Mouse (Mus musculus): ENCODE measurements at regions not wholly inside any gene's neighbourhood (a gene's known extent, or its start where the extent isn't known, plus 50 kb on each side); places are given as distances from the start of the nearest gene placed in this dataset.

- Histone ChIP-seq H3K27me3 (peaks cover 10% of the 10 kb centered on the region), H3K4me3 (replicated peaks) (no peak overlapping the region), H3K9me3 (no peaks in the 10 kb centered on the region), H3K4me2 (no peak overlapping the region), H3K9ac (no peak overlapping the region), H3K36me3 (replicated peaks) (no peaks in the 10 kb centered on the region), H3K27ac (no peak overlapping the region), H3K4me1 (peaks cover 7% of the 10 kb centered on the region)
- 42% methylated on average over 14 of the region's 14 CpGs for WGBS
- ATAC-seq (ENCODE audit: low FRiP score): no peak
These were observed 434.0 kb downstream of the Irx1 start for GRCm38 (mm10) chr13:71529397-71530122.

GRCm38 (mm10) chr13:71517776-71518175 lies 445.7 kb downstream of the Irx1 start:
- 81% methylated on average over 1 of the region's 1 CpGs for WGBS
- H3K9me3 ChIP-seq: no peaks in the 10 kb centered on the region
- ATAC-seq (ENCODE audit: low FRiP score): no peak
- no peak overlapping the region for H3K4me3 ChIP-seq (replicated peaks)
- H3K36me3 ChIP-seq (replicated peaks): no peaks in the 10 kb centered on the region
- no peak overlapping the region for H3K27ac ChIP-seq
- H3K4me2 ChIP-seq: no peak overlapping the region
- no peak overlapping the region for H3K9ac ChIP-seq
- H3K27me3 ChIP-seq: 0 out of 2 replicates have a peak, but pooled peaks cover 7% of the 10 kb centered on the region
- H3K4me1 ChIP-seq: 0 out of 2 replicates have a peak, but pooled peaks cover 2% of the 10 kb centered on the region

GRCm38 (mm10) chr13:71513204-71513603 lies 450.3 kb downstream of the Irx1 start:
- Histone ChIP-seq H3K9ac (no peak overlapping the region), H3K4me2 (no peak overlapping the region), H3K4me1 (peaks cover 6% of the 10 kb centered on the region), H3K9me3 (no peaks in the 10 kb centered on the region), H3K4me3 (replicated peaks) (no peak overlapping the region), H3K36me3 (replicated peaks) (no peaks in the 10 kb centered on the region), H3K27ac (no peak overlapping the region), H3K27me3 (peaks cover 40% of the 10 kb centered on the region)
- WGBS: 53% methylated on average over 6 of the region's 6 CpGs
- ATAC-seq (ENCODE audit: low FRiP score): no peak

GRCm38 (mm10) chr13:71507956-71508401 lies 455.5 kb downstream of the Irx1 start:
- WGBS: 2% methylated on average over 9 of the region's 9 CpGs
- H3K4me1 ChIP-seq: peaks cover 20% of the 10 kb centered on the region
- peak overlapping the region; percentile 57; the same call in 1 of the 2 replicates for H3K27ac ChIP-seq
- no peaks in the 10 kb centered on the region for H3K9me3 ChIP-seq
- peak; percentile 82 for ATAC-seq (ENCODE audit: low FRiP score)
- no peak overlapping the region for H3K4me3 ChIP-seq (replicated peaks)
- peak overlapping the region; percentile 38 for H3K4me2 ChIP-seq
- no peaks in the 10 kb centered on the region for H3K36me3 ChIP-seq (replicated peaks)
- H3K27me3 ChIP-seq: peaks cover 51% of the 10 kb centered on the region
- no peak overlapping the region for H3K9ac ChIP-seq

GRCm38 (mm10) chr13:71507421-71507931 lies 456.0 kb downstream of the Irx1 start:
- no peaks in the 10 kb centered on the region for H3K9me3 ChIP-seq
- peaks cover 51% of the 10 kb centered on the region for H3K27me3 ChIP-seq
- 3% methylated on average over 10 of the region's 10 CpGs for WGBS
- no peaks in the 10 kb centered on the region for H3K36me3 ChIP-seq (replicated peaks)
- peak overlapping the region; percentile 0; the same call in 1 of the 2 replicates for H3K9ac ChIP-seq
- peak overlapping the region; percentile 38 for H3K4me2 ChIP-seq
- H3K27ac ChIP-seq: peak overlapping the region; percentile 57; the same call in 1 of the 2 replicates
- peaks cover 20% of the 10 kb centered on the region for H3K4me1 ChIP-seq
- no peak overlapping the region for H3K4me3 ChIP-seq (replicated peaks)
- ATAC-seq (ENCODE audit: low FRiP score): peak; percentile 90

- no peaks in the 10 kb centered on the region for H3K9me3 ChIP-seq
- peaks cover 50% of the 10 kb centered on the region for H3K27me3 ChIP-seq
- no peak for ATAC-seq (ENCODE audit: low FRiP score)
- peaks cover 20% of the 10 kb centered on the region for H3K4me1 ChIP-seq
- H3K4me2 ChIP-seq: no peak overlapping the region
- H3K36me3 ChIP-seq (replicated peaks): no peaks in the 10 kb centered on the region
- H3K9ac ChIP-seq: no peak overlapping the region
- 34% methylated on average over 7 of the region's 7 CpGs for WGBS
- H3K27ac ChIP-seq: no peak overlapping the region
- no peak overlapping the region for H3K4me3 ChIP-seq (replicated peaks)
These were observed 456.7 kb downstream of the Irx1 start for GRCm38 (mm10) chr13:71506777-71507176.

GRCm38 (mm10) chr13:71489773-71490172 lies 473.8 kb downstream of the Irx1 start:
- no peak overlapping the region for H3K27ac ChIP-seq
- no peak overlapping the region for H3K9ac ChIP-seq
- H3K9me3 ChIP-seq: no peaks in the 10 kb centered on the region
- ATAC-seq (ENCODE audit: low FRiP score): no peak
- no peaks in the 10 kb centered on the region for H3K4me1 ChIP-seq
- no peak overlapping the region for H3K4me2 ChIP-seq
- WGBS: 81% methylated on average over 6 of the region's 6 CpGs
- no peaks in the 10 kb centered on the region; the same call in 1 of the 2 replicates for H3K27me3 ChIP-seq
- no peaks in the 10 kb centered on the region for H3K36me3 ChIP-seq (replicated peaks)
- no peak overlapping the region for H3K4me3 ChIP-seq (replicated peaks)

GRCm38 (mm10) chr13:71481205-71481604 lies 482.3 kb downstream of the Irx1 start:
- H3K9me3 ChIP-seq: no peaks in the 10 kb centered on the region
- no peaks in the 10 kb centered on the region for H3K4me1 ChIP-seq
- no peak for ATAC-seq (ENCODE audit: low FRiP score)
- no peak overlapping the region for H3K27ac ChIP-seq
- no peak overlapping the region for H3K9ac ChIP-seq
- H3K27me3 ChIP-seq: 0 out of 2 replicates have a peak, but pooled peaks cover 4% of the 10 kb centered on the region
- H3K4me3 ChIP-seq (replicated peaks): no peak overlapping the region
- no peaks in the 10 kb centered on the region for H3K36me3 ChIP-seq (replicated peaks)
- H3K4me2 ChIP-seq: no peak overlapping the region

GRCm38 (mm10) chr13:71461552-71461951 lies 502.0 kb downstream of the Irx1 start:
- Histone ChIP-seq H3K9me3 (no peaks in the 10 kb centered on the region), H3K4me2 (no peak overlapping the region), H3K27me3 (peaks cover 71% of the 10 kb centered on the region), H3K36me3 (replicated peaks) (no peaks in the 10 kb centered on the region), H3K4me3 (replicated peaks) (no peak overlapping the region), H3K4me1 (peaks cover 9% of the 10 kb centered on the region), H3K27ac (no peak overlapping the region), H3K9ac (no peak overlapping the region)
- no peak for ATAC-seq (ENCODE audit: low FRiP score)
- WGBS: 75% methylated on average over 3 of the region's 3 CpGs

- no peaks in the 10 kb centered on the region for H3K36me3 ChIP-seq (replicated peaks)
- no peaks in the 10 kb centered on the region for H3K9me3 ChIP-seq
- ATAC-seq (ENCODE audit: low FRiP score): no peak
- no peak overlapping the region for H3K9ac ChIP-seq
- no peak overlapping the region for H3K4me2 ChIP-seq
- no peak overlapping the region for H3K4me3 ChIP-seq (replicated peaks)
- WGBS: 86% methylated on average over 2 of the region's 2 CpGs
- peaks cover 9% of the 10 kb centered on the region for H3K4me1 ChIP-seq
- H3K27ac ChIP-seq: no peak overlapping the region
- peaks cover 81% of the 10 kb centered on the region for H3K27me3 ChIP-seq
These were observed 502.9 kb downstream of the Irx1 start for GRCm38 (mm10) chr13:71460607-71461006.

GRCm38 (mm10) chr13:71460097-71460496 lies 503.4 kb downstream of the Irx1 start:
- H3K4me2 ChIP-seq: no peak overlapping the region
- H3K4me1 ChIP-seq: peaks cover 9% of the 10 kb centered on the region
- no peak for ATAC-seq (ENCODE audit: low FRiP score)
- peaks cover 84% of the 10 kb centered on the region for H3K27me3 ChIP-seq
- H3K36me3 ChIP-seq (replicated peaks): no peaks in the 10 kb centered on the region
- no peak overlapping the region for H3K4me3 ChIP-seq (replicated peaks)
- H3K27ac ChIP-seq: no peak overlapping the region
- no peaks in the 10 kb centered on the region for H3K9me3 ChIP-seq
- 63% methylated on average over 9 of the region's 9 CpGs for WGBS
- H3K9ac ChIP-seq: no peak overlapping the region

GRCm38 (mm10) chr13:71459022-71459536 lies 504.4 kb downstream of the Irx1 start:
- H3K4me1 ChIP-seq: peaks cover 9% of the 10 kb centered on the region
- 3% methylated on average over 11 of the region's 11 CpGs for WGBS
- H3K9ac ChIP-seq: no peak overlapping the region; the same call in 1 of the 2 replicates
- H3K27ac ChIP-seq: 0 out of 2 replicates have a peak overlapping the region, but pooled peaks have one; percentile 25
- H3K27me3 ChIP-seq: peaks cover 83% of the 10 kb centered on the region
- no peak overlapping the region for H3K4me3 ChIP-seq (replicated peaks)
- peak overlapping the region; percentile 50 for H3K4me2 ChIP-seq
- H3K36me3 ChIP-seq (replicated peaks): no peaks in the 10 kb centered on the region
- ATAC-seq (ENCODE audit: low FRiP score): peak; percentile 51
- no peaks in the 10 kb centered on the region for H3K9me3 ChIP-seq

All from forebrain, embryonic 12.5 days (tissue).